Mouse (Mus musculus): ENCODE results near the gene Cic. TPM values are rescaled to one million over a fixed set of nuclear protein-coding genes. Genes with fewer than 3 reads are reported as not detected.

Cic gene
- polyA plus RNA-seq, 1 experiment = 47.3 TPM

GRCm38 (mm10) chr7:25341000-25341784 is 73.7 kb downstream of the Cic start:
- Histone ChIP-seq H3K9me3 (ENCODE audit: control insufficient read depth, low read length) (no peaks in the 10 kb centered on the region), H3K4me3 (replicated peaks) (no peak overlapping the region), H3K4me1 (ENCODE audit: control insufficient read depth) (no peaks in the 10 kb centered on the region), H3K27me3 (ENCODE audit: control insufficient read depth) (no peaks in the 10 kb centered on the region), H3K36me3 (ENCODE audit: control insufficient read depth) (no peaks in the 10 kb centered on the region; the same call in 1 of the 2 replicates)
- TF ChIP-seq GATA1 (IDR thresholded peaks at IDR 0.05; ENCODE audit: low read length) = no peak
- TF ChIP-seq TAL1 (IDR thresholded peaks at IDR 0.05; ENCODE audit: low read length) = no peak

Other genes with a start within 250 kb of the Cic start
- 0.82 and 0.91 TPM in 2 replicates for gene Grik5, start 195.4 kb upstream of the Cic start, polyA plus RNA-seq (2012)
- gene Zfp574, start 195.1 kb upstream of the Cic start, polyA plus RNA-seq (2012) = 3.0 and 3.4 TPM in 2 replicates
- 0.29 and 0.33 TPM in 2 replicates for gene Pou2f2, start 88.0 kb upstream of the Cic start, polyA plus RNA-seq (2012)
- gene Dedd2, start 47.1 kb upstream of the Cic start, polyA plus RNA-seq (2012) = 50.4 and 51.9 TPM in 2 replicates
- gene Zfp526, start 46.3 kb upstream of the Cic start, polyA plus RNA-seq (2012) = 1.1 and 1.5 TPM in 2 replicates
- 30.9 and 31.8 TPM in 2 replicates for gene Gsk3a, start 29.9 kb upstream of the Cic start, polyA plus RNA-seq (2012)
- 3.2 and 3.6 TPM in 2 replicates for gene Erf, start 16.9 kb upstream of the Cic start, polyA plus RNA-seq (2012)
- 1.2 TPM in 2 replicates for gene Pafah1b3, start 30.3 kb downstream of the Cic start, polyA plus RNA-seq (2012)
- not detected in 2 replicates for gene Prr19, start 33.7 kb downstream of the Cic start, polyA plus RNA-seq (2012)
- not detected in 2 replicates for gene Tmem145, start 38.4 kb downstream of the Cic start, polyA plus RNA-seq (2012)
- 0.03 and 0.16 TPM in 2 replicates for gene Megf8, start 49.5 kb downstream of the Cic start, polyA plus RNA-seq (2012)
- gene Cnfn, start 102.0 kb downstream of the Cic start, polyA plus RNA-seq (2012) = not detected in 2 replicates
- gene Lipe, start 131.0 kb downstream of the Cic start, polyA plus RNA-seq (2012) = 0.22 and 0.32 TPM in 2 replicates
- not detected in 2 replicates for gene Cxcl17, start 145.2 kb downstream of the Cic start, polyA plus RNA-seq (2012)
- gene Ceacam1, start 209.9 kb downstream of the Cic start, polyA plus RNA-seq (2012) = 0.01 TPM in 1 of 2 replicates, not detected in the other

Data from erythroblast, embryonic 14.5 days (primary cell).